Mouse (Mus musculus) adrenal gland, postnatal 36 days (tissue): ENCODE measurements around the gene Ces1b. TPM values are rescaled to one million over a fixed set of nuclear protein-coding genes. Genes with fewer than 3 reads are reported as not detected.

ENCODE experiments used
- DNase-seq, 2 experiments: peaks; one replicate each; pipeline ENCODE4 v3.0.0; 2021; ENCODE audit warnings: mixed read lengths in 1 of 2
- long read RNA-seq, 2 experiments: library from polyadenylated mRNA; stranded (forward); transcript quantifications; one replicate each; pipeline ENCODE4 v2.0.0; 2021; ENCODE audit warnings: borderline sequencing depth in 2 of 2
- total RNA-seq, 2 experiments: library from RNA; stranded (reverse); gene quantifications; 2 replicates each; pipeline ENCODE4 v1.2.3; 2021

Gene Ces1b
- total RNA-seq = not detected
- long read RNA-seq, experiment 1 = 0 reads
- long read RNA-seq, experiment 2, partial matches to known transcripts = 0 of 1 reads
- long read RNA-seq, experiment 2, other reads (novel, unspliced or antisense) = 1 of 1 reads

DNA sequence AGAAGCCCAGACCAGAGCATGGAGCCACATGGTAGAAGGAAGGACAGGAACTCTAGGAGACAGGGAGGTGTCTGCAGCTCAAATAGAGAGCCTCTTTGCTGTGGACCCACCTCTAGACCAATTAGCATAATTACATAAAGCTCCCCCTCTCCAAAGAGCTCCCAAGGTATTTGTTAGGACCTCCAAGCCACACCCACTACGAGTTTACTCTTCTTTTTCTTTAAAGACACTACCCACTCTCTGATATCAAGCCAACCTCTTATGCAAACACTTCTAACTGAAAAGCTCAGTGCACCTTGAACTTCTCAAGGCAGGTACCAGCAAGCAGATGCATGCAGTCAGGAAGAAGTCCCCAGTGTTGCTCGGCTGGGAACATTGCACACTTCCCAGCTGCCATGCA lies at the start of gene Ces1b:
Gene Ces1b (minus strand): TSS at position 131 of the 400 bp plus-strand sequence.
- DNase-seq = no peak

GRCm38 (mm10) chr8:93126476-93126875 lies 46.7 kb upstream of the Ces1b start:
- peak; percentile 1 to 18 for DNase-seq

DNA sequence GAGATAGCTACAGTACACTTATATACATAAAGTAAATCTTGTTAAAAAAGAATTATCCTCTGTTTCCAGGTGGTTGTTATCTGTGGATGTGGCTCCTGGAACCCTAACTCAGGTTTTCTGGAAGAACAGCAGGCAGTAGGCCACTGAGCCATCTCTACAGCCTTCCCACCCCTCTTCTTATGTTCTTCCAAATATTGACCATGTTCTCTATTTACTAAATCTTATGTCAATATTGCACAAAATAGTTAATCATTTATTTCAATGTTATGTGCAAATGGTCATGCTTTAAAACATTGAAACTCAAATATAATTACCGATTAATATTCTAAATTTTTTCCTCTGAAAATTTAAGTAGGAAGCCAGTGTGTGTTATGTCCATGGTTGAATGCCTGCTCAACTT lies 42.2 kb upstream of the Ces1b start:
- no peak for DNase-seq

DNA sequence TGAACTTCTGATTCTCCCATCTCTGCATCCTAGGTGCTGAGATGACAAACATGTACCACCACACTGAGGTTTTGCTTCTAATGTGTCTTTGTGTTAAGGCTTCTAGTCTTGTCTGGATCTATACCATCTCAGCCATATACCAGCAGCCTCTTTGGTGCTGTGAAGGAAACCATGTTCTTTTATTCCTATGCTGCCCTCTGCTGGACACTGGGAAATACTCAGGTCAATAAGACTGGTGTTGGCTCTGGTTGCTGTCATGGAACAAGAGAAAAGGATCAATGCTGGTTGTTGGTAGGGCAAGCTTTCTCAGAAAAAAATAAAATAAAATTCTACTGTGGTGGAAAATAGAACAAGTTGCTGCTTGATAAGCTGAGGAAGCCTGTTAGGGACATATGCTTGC lies 15.6 kb upstream of the Ces1b start:
- DNase-seq = peak; percentile 14 to 46

DNA sequence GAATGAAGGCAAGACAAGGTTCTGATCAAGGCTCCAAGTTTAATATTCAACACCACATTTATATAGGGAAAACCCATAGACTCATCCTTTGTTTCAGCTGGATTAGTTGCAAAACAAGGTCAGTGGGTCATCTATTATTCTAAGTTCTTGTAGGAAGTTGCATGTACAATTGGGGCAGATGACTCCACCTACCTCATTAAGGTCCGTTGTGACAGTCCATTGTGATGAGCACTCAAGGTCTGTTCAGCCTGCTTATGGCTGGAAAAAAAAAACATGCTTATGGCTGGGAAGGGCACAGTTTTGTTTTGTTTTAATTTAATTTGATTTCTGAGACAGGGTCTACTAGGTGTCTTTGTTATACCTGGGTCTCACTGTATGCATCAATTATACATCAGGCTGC lies 11.5 kb upstream of the Ces1b start:
- no peak for DNase-seq

GRCm38 (mm10) chr8:93088686-93089122 lies 8.9 kb upstream of the Ces1b start:
- DNase-seq = no peak

DNA sequence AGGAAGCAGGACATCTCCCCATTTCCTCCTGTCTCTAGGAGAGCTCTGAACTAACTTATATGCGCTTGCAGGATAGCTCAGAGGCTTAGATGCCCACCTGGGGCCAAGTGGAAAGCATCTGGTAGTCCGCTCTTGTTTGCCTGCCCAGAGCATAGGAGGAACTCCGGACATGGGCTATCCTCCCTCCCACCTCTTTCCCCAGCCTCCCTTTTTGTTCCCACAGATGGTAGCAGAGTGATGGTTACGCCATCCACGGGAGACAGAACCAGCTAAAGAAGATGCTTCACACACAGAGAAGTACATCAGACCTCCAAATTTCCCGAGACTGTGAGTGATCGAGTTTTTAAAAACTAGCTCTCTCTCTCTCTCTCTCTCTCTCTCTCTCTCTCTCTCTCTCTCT lies 8.4 kb upstream of the Ces1b start:
- DNase-seq = no peak

GRCm38 (mm10) chr8:93075251-93075650 lies 4.6 kb downstream of the Ces1b start:
- DNase-seq = peak in 1 of 2 experiments; percentile 16

DNA sequence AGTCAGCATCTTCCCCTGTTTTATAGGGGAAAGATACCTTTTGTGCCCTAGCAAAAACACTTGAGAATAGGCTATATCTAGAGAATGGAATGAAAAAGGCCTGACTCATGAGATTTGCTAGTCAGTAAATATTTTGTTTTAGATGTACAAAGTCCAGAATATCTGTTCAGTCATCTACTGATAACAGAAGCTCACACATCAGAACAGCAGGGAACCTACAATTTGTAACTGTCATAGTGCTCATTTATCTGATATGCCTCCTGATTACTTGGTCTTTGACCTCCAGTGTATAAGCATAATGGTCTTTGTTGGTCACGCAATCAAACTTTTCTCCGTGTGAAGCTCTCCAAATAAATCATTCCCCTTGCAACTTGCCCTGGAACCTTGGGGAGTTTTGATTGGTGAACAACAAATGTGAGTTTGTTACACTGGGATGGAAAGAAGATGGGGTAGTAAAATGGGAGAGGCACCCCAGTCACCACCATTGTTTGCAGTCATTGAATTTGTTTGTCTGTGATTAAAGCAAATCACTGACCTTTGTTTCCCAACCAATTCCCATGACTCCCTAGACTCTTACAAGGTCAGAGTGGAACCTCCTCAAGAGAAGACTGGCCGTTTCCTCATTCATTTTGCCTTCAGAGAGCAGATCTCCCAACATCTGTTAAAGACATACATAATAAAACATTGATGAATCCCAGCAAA lies 16.2 kb downstream of the Ces1b start:
- DNase-seq = no peak

DNA sequence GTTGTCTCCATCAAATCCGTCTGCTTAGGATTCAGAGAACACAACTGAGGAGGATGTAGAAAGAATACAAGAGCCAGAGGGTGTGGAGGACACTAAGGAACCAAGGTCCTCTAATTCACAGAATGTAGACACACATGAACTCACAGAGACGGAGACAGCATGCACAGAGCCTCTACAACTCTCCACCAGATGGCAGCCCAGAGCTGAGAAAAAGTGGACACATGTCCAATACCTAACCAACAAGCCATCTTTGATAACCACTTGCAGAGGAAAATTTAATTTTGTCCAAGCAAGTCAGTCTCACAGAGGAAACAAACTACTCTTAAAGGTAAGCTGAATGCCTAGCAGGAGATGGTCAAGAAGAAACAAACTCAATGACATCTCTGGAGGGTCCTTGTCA lies 20.6 kb downstream of the Ces1b start:
- peak; percentile 50 to 68 for DNase-seq

- DNase-seq = no peak
These were observed 24.6 kb downstream of the Ces1b start for GRCm38 (mm10) chr8:93055238-93055637.

DNA sequence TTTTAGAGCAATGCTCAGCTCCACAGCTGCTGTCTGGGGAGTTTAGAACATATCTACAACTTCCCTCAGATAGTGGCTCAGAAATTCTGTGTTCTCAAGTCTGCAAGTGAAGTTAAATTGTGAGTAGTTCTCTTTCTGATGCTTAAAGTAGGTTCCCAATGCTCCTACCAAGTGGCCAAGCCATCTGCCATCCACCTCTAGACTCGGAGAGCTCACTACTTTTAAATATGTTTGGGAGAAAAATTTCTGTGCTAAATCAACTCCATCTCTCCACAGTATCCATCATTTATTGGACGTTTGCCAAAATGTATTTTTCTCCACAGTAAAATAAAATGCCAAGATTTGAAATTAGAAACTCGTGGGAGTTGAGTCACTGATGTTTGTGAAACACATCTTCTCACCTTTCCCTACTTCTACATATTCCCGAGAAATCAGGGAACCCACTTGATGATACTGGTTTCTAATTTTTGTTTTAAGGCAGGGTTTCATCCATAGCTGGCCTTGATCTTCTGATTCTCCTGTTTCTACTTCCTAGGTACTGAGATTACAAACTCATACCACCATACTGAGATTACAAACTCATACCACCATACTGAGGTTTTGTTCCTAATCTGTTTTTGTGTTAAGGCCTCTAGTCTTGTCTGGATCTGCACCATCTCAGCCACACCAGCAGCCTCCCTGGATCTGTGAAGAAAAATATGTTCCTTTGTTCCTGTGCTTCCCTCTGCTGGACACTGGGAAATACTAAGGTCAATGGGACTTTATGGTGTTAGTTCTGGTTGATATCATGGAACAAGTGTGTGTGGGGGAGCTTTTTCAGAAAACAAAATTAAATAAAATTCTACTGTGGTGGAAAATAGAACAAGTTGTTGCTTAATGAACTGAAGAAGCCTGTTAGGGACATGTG lies 31.1 kb downstream of the Ces1b start:
- DNase-seq = no peak

GRCm38 (mm10) chr8:93048092-93048491 lies 31.7 kb downstream of the Ces1b start, which contains the start of gene Ces1a:
TSS of gene Ces1a (minus strand) at chr8:93048192.
- no peak for DNase-seq

DNA sequence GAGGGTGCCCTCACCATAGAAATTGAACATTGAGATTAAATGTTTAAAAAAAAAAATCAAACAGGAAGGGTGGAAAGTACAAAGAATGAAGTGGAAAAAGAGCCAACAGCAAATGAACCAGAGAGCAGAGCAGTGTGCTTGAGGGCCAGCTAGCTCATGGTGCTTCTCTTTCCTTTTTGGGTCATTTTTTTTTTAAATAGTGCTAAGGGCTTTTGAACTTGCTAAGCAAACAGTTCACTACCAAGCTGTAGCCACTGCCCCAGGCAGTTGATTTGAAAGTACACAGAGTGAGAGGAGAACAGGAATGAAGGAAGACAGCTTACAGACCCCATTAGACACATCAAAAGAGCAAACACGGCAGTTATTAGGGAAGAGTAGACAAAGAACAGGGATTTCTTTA lies 36.7 kb downstream of the Ces1b start:
- DNase-seq = no peak

GRCm38 (mm10) chr8:93040776-93041567 lies 38.8 kb downstream of the Ces1b start:
- DNase-seq = no peak

- no peak for DNase-seq
These were observed 39.6 kb downstream of the Ces1b start for GRCm38 (mm10) chr8:93040256-93040655.

DNA sequence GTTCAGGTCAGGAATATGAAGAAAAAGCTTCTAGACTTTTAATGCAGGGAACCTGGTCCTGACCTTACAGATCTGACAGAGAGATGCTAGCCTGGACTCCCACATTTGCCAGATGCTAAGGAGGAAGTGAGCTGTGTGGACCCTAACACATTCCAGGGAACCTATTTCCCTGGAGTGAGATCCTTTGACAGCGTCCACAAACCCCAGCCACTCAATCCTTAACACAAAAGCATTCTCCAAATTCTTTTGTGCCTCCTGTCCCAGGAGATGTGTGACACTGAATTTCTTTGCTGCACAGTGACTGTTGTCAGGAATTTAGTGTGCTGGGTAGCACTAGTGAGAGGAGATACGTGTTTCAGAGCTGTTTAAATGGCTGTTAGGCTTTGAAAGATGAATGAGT lies 41.0 kb downstream of the Ces1b start:
- no peak for DNase-seq

DNA sequence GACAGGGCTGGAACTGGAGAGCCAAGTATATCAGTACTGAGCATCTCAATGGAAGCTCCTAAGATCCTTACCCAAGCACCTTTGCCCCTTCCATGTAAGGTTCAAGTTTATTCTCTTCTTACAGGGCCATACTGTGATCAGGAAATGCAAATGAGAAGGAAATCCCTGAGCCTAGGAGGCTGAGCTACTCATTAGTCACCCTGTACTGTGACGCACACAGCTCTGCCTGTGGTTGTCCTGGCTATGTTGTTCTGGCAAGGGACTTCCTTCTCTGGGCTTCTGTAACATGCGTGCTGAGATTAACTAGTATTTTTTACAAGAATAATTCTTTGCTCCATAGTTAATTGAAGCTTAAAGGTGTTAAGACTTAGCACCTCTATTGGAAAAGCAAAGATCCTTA lies 49.2 kb downstream of the Ces1b start:
- DNase-seq = no peak

DNA sequence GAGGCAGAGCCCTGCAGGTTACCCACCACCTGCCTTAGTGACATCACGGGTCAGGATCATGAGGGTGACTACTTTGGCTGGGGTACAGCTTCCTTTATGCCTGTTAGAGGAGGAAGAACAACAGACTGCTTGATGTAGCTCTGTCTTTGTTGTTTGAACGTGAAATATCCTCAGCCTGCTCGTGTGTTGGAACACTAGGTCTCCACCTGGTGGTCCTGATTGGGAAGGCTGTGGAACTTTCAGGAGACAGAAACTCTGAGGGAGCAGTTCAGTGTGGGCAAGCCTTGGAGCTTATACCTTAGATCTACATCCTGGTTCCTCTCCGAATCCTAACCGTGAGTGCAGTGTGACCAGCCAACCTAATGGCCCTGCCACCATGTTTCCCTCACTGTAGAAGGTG lies 58.1 kb downstream of the Ces1b start:
- DNase-seq = no peak

- no peak for DNase-seq
These were observed 65.5 kb downstream of the Ces1b start for GRCm38 (mm10) chr8:93014300-93014699.

GRCm38 (mm10) chr8:93012226-93012625 lies 67.6 kb downstream of the Ces1b start:
- no peak for DNase-seq

- peak; percentile 85 for DNase-seq
These were observed 68.4 kb downstream of the Ces1b start for GRCm38 (mm10) chr8:93011439-93011838.
